Mouse (Mus musculus): ENCODE data around the gene Hat1. TPM values are rescaled to one million over a fixed set of nuclear protein-coding genes. Genes with fewer than 3 reads are reported as not detected.

Gene Hat1
- total RNA-seq, 1 experiment from 2014 or later, result 78.5 TPM

- ATAC-seq (replicated peaks; ENCODE audit: insufficient number of reproducible peaks, low FRiP score, low TSS enrichment, poor library complexity, severe bottlenecking), result peak; percentile 94
Measured at GRCm38 (mm10) chr2:71453161-71453916, 64.6 kb downstream of the Hat1 start, which contains the start of gene Metap1d. Gene Metap1d, plus strand, starts transcription at chr2:71453276.

- no peak for ATAC-seq (replicated peaks; ENCODE audit: insufficient number of reproducible peaks, low FRiP score, low TSS enrichment, poor library complexity, severe bottlenecking)
Measured at GRCm38 (mm10) chr2:71453917-71454260, 65.1 kb downstream of the Hat1 start.

GRCm38 (mm10) chr2:71458624-71459023, 69.9 kb downstream of the Hat1 start:
- ATAC-seq (replicated peaks; ENCODE audit: insufficient number of reproducible peaks, low FRiP score, low TSS enrichment, poor library complexity, severe bottlenecking), result no peak

- ATAC-seq (replicated peaks; ENCODE audit: insufficient number of reproducible peaks, low FRiP score, low TSS enrichment, poor library complexity, severe bottlenecking), result no peak
Measured at GRCm38 (mm10) chr2:71459659-71460058, 70.9 kb downstream of the Hat1 start.

GRCm38 (mm10) chr2:71461139-71461538, 72.4 kb downstream of the Hat1 start:
- ATAC-seq (replicated peaks; ENCODE audit: insufficient number of reproducible peaks, low FRiP score, low TSS enrichment, poor library complexity, severe bottlenecking), result no peak

- ATAC-seq (replicated peaks; ENCODE audit: insufficient number of reproducible peaks, low FRiP score, low TSS enrichment, poor library complexity, severe bottlenecking), result no peak
Measured at GRCm38 (mm10) chr2:71461589-71461988, 72.8 kb downstream of the Hat1 start.

GRCm38 (mm10) chr2:71462066-71462465, 73.3 kb downstream of the Hat1 start:
- no peak for ATAC-seq (replicated peaks; ENCODE audit: insufficient number of reproducible peaks, low FRiP score, low TSS enrichment, poor library complexity, severe bottlenecking)

GRCm38 (mm10) chr2:71462553-71462952, 73.8 kb downstream of the Hat1 start:
- no peak for ATAC-seq (replicated peaks; ENCODE audit: insufficient number of reproducible peaks, low FRiP score, low TSS enrichment, poor library complexity, severe bottlenecking)

GRCm38 (mm10) chr2:71466103-71466502, 77.3 kb downstream of the Hat1 start:
- no peak for ATAC-seq (replicated peaks; ENCODE audit: insufficient number of reproducible peaks, low FRiP score, low TSS enrichment, poor library complexity, severe bottlenecking)

GRCm38 (mm10) chr2:71466861-71467450, 78.2 kb downstream of the Hat1 start:
- ATAC-seq (replicated peaks; ENCODE audit: insufficient number of reproducible peaks, low FRiP score, low TSS enrichment, poor library complexity, severe bottlenecking), result no peak

- ATAC-seq (replicated peaks; ENCODE audit: insufficient number of reproducible peaks, low FRiP score, low TSS enrichment, poor library complexity, severe bottlenecking), result no peak
Measured at GRCm38 (mm10) chr2:71471094-71471493, 82.3 kb downstream of the Hat1 start.

GRCm38 (mm10) chr2:71473830-71474229, 85.1 kb downstream of the Hat1 start:
- ATAC-seq (replicated peaks; ENCODE audit: insufficient number of reproducible peaks, low FRiP score, low TSS enrichment, poor library complexity, severe bottlenecking), result no peak

GRCm38 (mm10) chr2:71474345-71474744, 85.6 kb downstream of the Hat1 start:
- ATAC-seq (replicated peaks; ENCODE audit: insufficient number of reproducible peaks, low FRiP score, low TSS enrichment, poor library complexity, severe bottlenecking), result no peak

- no peak for ATAC-seq (replicated peaks; ENCODE audit: insufficient number of reproducible peaks, low FRiP score, low TSS enrichment, poor library complexity, severe bottlenecking)
Measured at GRCm38 (mm10) chr2:71475311-71475710, 86.6 kb downstream of the Hat1 start.

- ATAC-seq (replicated peaks; ENCODE audit: insufficient number of reproducible peaks, low FRiP score, low TSS enrichment, poor library complexity, severe bottlenecking), result no peak
Measured at GRCm38 (mm10) chr2:71475760-71476159, 87.0 kb downstream of the Hat1 start.

- no peak for ATAC-seq (replicated peaks; ENCODE audit: insufficient number of reproducible peaks, low FRiP score, low TSS enrichment, poor library complexity, severe bottlenecking)
Measured at GRCm38 (mm10) chr2:71477787-71478186, 89.0 kb downstream of the Hat1 start.

GRCm38 (mm10) chr2:71479917-71480316, 91.2 kb downstream of the Hat1 start:
- no peak for ATAC-seq (replicated peaks; ENCODE audit: insufficient number of reproducible peaks, low FRiP score, low TSS enrichment, poor library complexity, severe bottlenecking)

- 0 out of 2 replicates have a peak, but pooled peaks have one; percentile 31 for ATAC-seq (replicated peaks; ENCODE audit: insufficient number of reproducible peaks, low FRiP score, low TSS enrichment, poor library complexity, severe bottlenecking)
Measured at GRCm38 (mm10) chr2:71481825-71482224, 93.1 kb downstream of the Hat1 start.

GRCm38 (mm10) chr2:71483046-71483716, 94.4 kb downstream of the Hat1 start:
- no peak for ATAC-seq (replicated peaks; ENCODE audit: insufficient number of reproducible peaks, low FRiP score, low TSS enrichment, poor library complexity, severe bottlenecking)

GRCm38 (mm10) chr2:71483717-71484066, 94.9 kb downstream of the Hat1 start:
- ATAC-seq (replicated peaks; ENCODE audit: insufficient number of reproducible peaks, low FRiP score, low TSS enrichment, poor library complexity, severe bottlenecking), result no peak

Data from monocyte, adult 5-6 weeks (primary cell).